Mouse (Mus musculus) urinary bladder, adult 18-20 months (tissue): ENCODE measurements at regions not wholly inside any gene's neighbourhood (a gene's known extent, or its start where the extent isn't known, plus 50 kb on each side); places are given as distances from the start of the nearest gene placed in this dataset.

Source experiments
- DNase-seq, 2 experiments: peaks; one replicate each; pipeline ENCODE4 v3.0.0; 2022; ENCODE audit warnings: low spot score in 2 of 2, mixed read lengths in 2 of 2

DNA sequence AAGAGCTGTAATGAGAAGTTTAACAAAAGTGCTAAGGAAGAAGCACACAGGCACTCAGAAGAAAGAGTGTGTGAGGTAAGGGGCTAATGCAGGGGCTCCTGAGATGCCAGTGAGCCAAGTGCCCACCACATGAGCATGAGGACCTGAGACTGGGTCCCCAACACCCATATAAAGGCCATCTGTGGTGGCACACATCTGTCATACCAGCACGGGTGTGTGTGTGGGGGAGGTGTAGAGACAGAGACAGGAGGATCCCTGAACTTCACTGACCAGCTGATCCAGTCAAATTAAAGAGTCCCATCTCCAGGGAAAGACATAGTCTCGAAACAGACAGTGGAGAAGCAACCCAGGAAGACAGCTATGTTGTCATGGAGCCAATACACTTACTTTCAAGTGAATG, 70.6 kb upstream of the Gli2 start:
- no peak for DNase-seq

DNA sequence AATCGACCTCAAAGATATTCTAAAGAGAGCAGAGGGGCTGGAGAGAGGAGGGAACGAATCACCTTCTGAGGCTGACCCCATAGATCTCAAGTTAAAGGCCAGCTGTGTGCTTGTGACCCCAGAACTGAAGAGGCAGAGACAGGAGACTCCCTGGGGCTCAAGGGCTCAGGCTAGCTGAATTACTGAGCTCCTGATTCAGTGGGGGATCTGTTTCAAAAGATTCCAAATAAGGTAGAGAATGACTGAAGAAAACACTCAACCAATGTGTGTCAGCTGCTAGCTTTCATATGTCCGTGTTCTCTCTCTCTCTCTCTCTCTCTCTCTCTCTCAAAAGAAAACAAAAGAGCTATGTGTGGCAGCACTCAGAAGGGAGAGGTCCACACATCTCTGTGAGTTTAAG, 70.0 kb upstream of the Gli2 start:
- DNase-seq: no peak

DNA sequence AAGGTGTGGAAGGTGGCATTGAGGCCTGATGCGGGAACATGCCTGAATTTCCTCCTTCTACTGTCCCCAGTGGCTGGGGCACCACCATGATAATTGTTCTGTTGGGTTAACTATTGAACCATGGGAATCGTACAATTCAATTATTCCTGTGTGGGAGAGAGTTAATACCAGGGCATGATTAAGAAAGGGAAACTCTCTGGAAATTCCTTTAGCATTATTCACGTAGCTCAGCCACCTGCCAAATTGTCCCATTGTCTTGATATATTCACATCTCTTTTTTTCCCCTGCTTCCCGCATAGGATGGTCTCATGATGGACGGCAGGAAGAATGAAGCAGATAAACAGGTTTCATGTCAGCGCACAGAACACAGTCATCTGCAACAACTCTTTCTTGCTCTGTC, 69.6 kb upstream of the Gli2 start:
- DNase-seq: no peak

DNA sequence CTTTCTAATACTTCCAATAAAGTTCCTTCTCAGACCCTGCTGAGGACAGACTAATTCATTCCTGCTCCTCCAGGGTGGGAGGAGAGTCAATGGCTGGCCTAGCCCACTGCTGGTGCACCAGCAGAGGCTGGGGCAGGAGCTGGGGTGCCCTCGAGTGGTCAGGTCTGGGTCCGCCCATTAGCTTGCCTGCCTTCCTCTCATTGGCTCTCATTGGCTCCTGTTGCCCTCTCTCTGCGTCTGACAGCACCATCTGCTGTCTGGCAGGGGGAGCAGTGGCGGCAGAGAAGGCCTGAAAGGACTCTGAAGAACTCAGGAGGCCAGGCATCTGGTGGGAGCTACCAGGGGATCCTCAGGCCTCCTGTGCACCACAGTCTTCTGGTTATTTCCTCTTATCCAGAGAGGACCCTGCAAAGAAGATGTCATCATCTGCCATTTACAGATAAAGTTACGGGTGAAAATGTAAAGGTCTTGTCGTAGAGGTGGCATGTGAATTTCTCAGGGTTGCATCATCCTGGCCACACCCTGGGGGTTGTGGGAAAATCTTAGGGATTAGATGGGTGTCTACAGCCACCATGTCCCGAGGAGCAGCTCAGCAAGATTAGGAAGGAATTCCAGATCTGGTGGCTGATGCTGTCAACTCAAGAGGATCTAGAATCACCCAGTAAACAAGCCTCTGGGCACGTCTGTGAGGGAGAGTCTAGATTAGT, 66.6 kb upstream of the Gli2 start:
- no peak for DNase-seq

DNA sequence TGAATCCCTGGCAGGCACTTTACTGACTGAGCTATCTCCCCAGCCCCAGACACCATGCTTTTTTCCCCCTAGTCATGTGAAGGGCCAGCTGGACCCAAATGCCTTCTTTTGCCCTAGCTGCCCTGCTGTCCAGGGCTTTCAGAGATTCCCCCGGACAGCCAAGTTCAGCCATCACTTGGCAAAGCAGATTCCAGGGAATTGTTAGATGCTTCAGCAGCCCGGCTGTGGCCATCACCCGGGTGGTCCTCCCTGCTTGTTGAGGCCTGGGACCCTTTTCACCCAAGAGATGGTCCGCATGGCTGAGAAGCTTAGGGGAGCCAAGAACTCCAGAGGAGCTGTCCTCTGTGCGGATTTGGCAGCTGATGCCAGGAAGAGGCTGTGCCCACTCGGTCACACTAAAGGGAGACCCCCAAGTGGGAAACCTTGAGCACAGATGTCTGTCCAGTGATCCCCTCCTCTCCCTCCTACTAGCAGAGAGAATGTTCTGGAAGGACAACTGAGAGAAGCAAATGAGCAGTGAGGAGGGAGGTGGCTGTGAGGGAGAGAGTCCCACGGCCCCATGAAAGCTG, 61.8 kb upstream of the Gli2 start:
- no peak for DNase-seq

DNA sequence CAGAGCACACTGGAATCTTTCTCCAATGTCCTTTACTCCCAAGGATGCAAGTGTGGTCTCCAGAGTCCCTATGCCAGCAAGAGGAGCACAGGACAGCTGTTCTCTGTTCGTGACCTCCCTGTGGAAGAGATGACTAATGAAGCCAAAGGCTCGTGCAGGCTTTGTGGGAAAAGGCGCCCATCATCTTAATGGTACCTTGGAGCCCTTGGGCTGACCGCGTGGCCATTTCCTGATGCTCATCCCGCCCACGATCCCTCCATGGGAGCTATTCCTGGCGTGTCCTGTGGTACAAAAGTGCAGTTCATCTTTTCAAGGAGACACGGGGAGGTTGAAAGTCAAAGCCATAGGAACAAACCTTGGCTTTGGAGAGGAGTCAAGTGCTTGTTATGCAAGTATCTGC, 55.2 kb upstream of the Gli2 start:
- DNase-seq: no peak

DNA sequence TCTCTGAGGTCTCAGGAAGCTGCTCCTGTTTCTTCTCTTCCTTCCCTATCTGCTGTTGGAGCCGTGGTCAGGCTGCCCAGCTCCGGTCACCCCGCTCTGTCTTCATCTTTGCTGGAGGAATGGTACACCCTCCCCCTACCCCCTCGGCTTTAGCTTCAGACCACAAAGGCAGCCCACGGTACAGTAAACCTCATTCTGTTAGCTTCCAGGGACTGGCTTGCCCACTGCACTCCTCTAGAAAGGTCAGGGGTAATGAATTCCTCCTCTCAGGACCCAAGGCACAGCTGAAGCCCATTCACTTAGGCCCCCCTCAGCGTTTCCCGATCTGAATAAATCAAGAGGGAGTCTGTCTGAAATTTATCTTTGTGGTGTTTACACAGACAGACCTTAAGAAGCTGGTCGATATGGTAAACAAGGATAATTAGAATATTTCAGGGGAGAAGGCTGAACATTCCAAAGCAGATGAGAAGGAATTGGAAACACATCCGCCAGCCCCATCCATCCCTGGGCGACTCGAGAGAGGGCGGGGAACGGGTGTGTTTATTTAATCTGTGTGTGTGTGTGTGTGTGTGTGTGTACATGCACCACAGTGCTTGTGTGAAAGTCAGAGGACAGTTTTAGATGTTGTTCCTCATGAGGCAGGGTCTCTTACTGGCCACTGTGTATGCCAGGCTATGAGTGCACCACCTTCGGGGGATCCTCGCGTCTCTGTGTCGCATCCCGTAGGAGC, 53.0 kb upstream of the Gli2 start:
- DNase-seq: no peak
